In genomic region chr8:11430688-11431087, GRCm38 (mm10) we compare ENCODE assay signal across 8 mouse cellular contexts. TPM values are rescaled to one million over a fixed set of nuclear protein-coding genes. Genes with fewer than 3 reads are reported as not detected.
DNase-seq lines count a peak whose midpoint lies in the region; ATAC-seq lines count a peak whose summit lies in the region.

No protein-coding gene starts in this region.

- H3K36me3 ChIP-seq in forebrain, embryonic 10.5 days (replicated peaks): peaks cover 81% of the 10 kb centered on the region
- H3K36me3 ChIP-seq in forebrain, embryonic 13.5 days (ENCODE audit: poor library complexity, severe bottlenecking): no peaks in the 10 kb centered on the region; the same call in 1 of the 2 replicates
- H3K36me3 ChIP-seq in midbrain, embryonic 16.5 days (ENCODE audit: control insufficient read depth, insufficient read depth, low read length): no peaks in the 10 kb centered on the region

- H3K27me3 ChIP-seq in forebrain, embryonic 10.5 days (ENCODE audit: poor library complexity, severe bottlenecking): no peaks in the 10 kb centered on the region
- H3K27me3 ChIP-seq in forebrain, embryonic 13.5 days: no peaks in the 10 kb centered on the region
- no peaks in the 10 kb centered on the region for H3K27me3 ChIP-seq in midbrain, embryonic 16.5 days (ENCODE audit: control insufficient read depth, insufficient read depth, low read depth, low read length)

- no peak overlapping the region for H3K27ac ChIP-seq in forebrain, embryonic 10.5 days
- H3K27ac ChIP-seq in forebrain, embryonic 13.5 days: no peak overlapping the region
- H3K27ac ChIP-seq in midbrain, embryonic 16.5 days (ENCODE audit: low read length): no peak overlapping the region

- 50% methylated on average over 5 of the region's 5 CpGs for WGBS in forebrain, embryonic 10.5 days
- 53% methylated on average over 5 of the region's 5 CpGs for WGBS in forebrain, embryonic 13.5 days
- WGBS in midbrain, embryonic 16.5 days: 53% methylated on average over 5 of the region's 5 CpGs

- DNase-seq in forebrain, embryonic 10.5 days (ENCODE audit: extremely low spot score, low spot score): peak; percentile 34
- peak; percentile 88 for DNase-seq in 416B (ENCODE audit: low read depth)
- DNase-seq in adrenal gland, postnatal 10 days: peak; percentile 53
- DNase-seq in kidney, postnatal 10 days: peak; percentile 46
- no peak for DNase-seq in neural tube, embryonic 10.5 days (ENCODE audit: extremely low spot score, low spot score)
- DNase-seq in right cerebral cortex, adult 18-20 months: no peak

- no peaks in the 10 kb centered on the region for H3K9me3 ChIP-seq in forebrain, embryonic 10.5 days
- no peaks in the 10 kb centered on the region for H3K9me3 ChIP-seq in forebrain, embryonic 13.5 days (replicated peaks)
- H3K9me3 ChIP-seq in midbrain, embryonic 16.5 days (replicated peaks; ENCODE audit: control insufficient read depth, low read length, poor library complexity, severe bottlenecking): no peaks in the 10 kb centered on the region

- no peak overlapping the region for H3K4me3 ChIP-seq in forebrain, embryonic 10.5 days
- no peak overlapping the region for H3K4me3 ChIP-seq in forebrain, embryonic 13.5 days
- no peak overlapping the region for H3K4me3 ChIP-seq in midbrain, embryonic 16.5 days (ENCODE audit: low read depth, low read length)

- no peak overlapping the region for H3K9ac ChIP-seq in forebrain, embryonic 13.5 days
- no peak overlapping the region for H3K9ac ChIP-seq in midbrain, embryonic 16.5 days (ENCODE audit: low read depth, low read length)

- ATAC-seq in forebrain, embryonic 13.5 days: no peak
- ATAC-seq in midbrain, embryonic 16.5 days: no peak

- H3K4me2 ChIP-seq in forebrain, embryonic 13.5 days: no peak overlapping the region
- no peak overlapping the region for H3K4me2 ChIP-seq in midbrain, embryonic 16.5 days (ENCODE audit: low read length)

- H3K4me1 ChIP-seq in forebrain, embryonic 10.5 days: no peaks in the 10 kb centered on the region
- H3K4me1 ChIP-seq in forebrain, embryonic 13.5 days: no peaks in the 10 kb centered on the region
- H3K4me1 ChIP-seq in midbrain, embryonic 16.5 days (ENCODE audit: control insufficient read depth, insufficient read depth, low read length): no peaks in the 10 kb centered on the region

RNA-seq across cellular contexts. Expression of gene Rab20, which starts 47.8 kb away (rescaled TPM):
- polyA plus RNA-seq in forebrain, embryonic 10.5 days (2016; fragmentation: Nextera tagmentation; extraction: Ambion mirVana): 1.4 and 1.7 TPM in 2 replicates
- 0.34 and 0.69 TPM in 2 replicates for polyA plus RNA-seq in forebrain, embryonic 13.5 days (2015; fragmentation: Nextera tagmentation; extraction: Ambion mirVana)
- 1 to 10 TPM; 5.1 to 5.7 TPM for total RNA-seq in adrenal gland, postnatal 10 days (2021)
- 0.53 and 0.77 TPM in 2 replicates for polyA plus RNA-seq in midbrain, embryonic 16.5 days (2015; fragmentation: Nextera tagmentation; extraction: Ambion mirVana)

Comparison
In these comparisons a context has a peak if more than half of its experiments do, and no peak if none do; other contexts are left out.
1. DNase-seq: peak in forebrain, embryonic 10.5 days (single experiment), 416B (single experiment), adrenal gland, postnatal 10 days (single experiment) and kidney, postnatal 10 days (single experiment); none in neural tube, embryonic 10.5 days (single experiment) and right cerebral cortex, adult 18-20 months (single experiment).